Mouse (Mus musculus) bone marrow macrophage, adult 2 months (primary cell): ENCODE measurements at regions not wholly inside any gene's neighbourhood (a gene's known extent, or its start where the extent isn't known, plus 50 kb on each side); places are given as distances from the start of the nearest gene placed in this dataset.

Experiments
- CTCF ChIP-seq: IDR thresholded peaks from 2 replicates; pipeline ENCODE4 v1.5.1; 2012; ENCODE audit warnings: low read depth, mild to moderate bottlenecking, low read length, moderate library complexity
- POLR2A ChIP-seq: IDR thresholded peaks from 2 replicates; pipeline ENCODE4 v1.6.1; 2012; ENCODE audit warnings: mild to moderate bottlenecking, low read depth, low read length, borderline replicate concordance

DNA sequence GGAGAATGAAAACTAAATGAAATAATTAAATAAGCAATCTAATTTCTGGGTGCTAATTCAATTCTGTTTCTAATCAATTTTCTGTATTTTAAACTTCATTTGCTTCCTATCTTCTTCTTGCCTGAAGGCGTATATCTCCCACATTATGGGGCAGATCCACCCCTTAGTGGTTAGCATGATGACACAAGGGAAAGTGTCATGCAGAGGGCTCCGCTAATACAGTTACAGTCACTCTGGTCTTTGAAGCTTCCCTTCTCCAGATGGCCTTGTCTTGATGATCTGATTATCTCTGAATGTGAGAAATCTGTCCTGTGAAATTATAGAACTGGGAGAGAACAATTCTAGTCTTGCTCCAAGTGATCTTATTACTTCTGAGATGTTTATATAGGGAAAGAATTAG, 219.1 kb downstream of the Gm11146 start:
- TF ChIP-seq CTCF: no peak
- no peak for TF ChIP-seq POLR2A
